Comparison of ENCODE assay signal across 16 mouse cellular contexts in genomic region chr13:100875103-100875502, GRCm38 (mm10). TPM values are rescaled to one million over a fixed set of nuclear protein-coding genes. Genes with fewer than 3 reads are reported as not detected.
DNase-seq lines count a peak whose midpoint lies in the region; ATAC-seq and TF ChIP-seq lines count a peak whose summit lies in the region.
"Had no signal": no experiment of that assay in that cellular context is flagged by ENCODE, and none has a peak within 500 bp of the region (broad histone marks: within the 10 kb centered on the region; RNA-seq: fewer than 3 reads in every experiment).

No protein-coding gene starts in this region.

- no peak for DNase-seq in hindbrain, embryonic 14.5 days (ENCODE audit: low spot score)
- no peak for DNase-seq in hindbrain, postnatal 0 days (ENCODE audit: low spot score)
- peak; percentile 17 for DNase-seq in Muller cell, postnatal 12 days (ENCODE audit: inconsistent ontology term)
- DNase-seq in liver, embryonic 11.5 days (ENCODE audit: low spot score): no peak
- no peak for DNase-seq in layer of hippocampus, postnatal 25 days (ENCODE audit: extremely low spot score in 1 of 2, low spot score in 1 of 2)
- DNase-seq in cerebellum, postnatal 14 days: no peak
- DNase-seq: cerebellum, postnatal 36 days; gastrocnemius, adult 2 months; heart, postnatal 4 days; layer of hippocampus, postnatal 36 days; left cerebral cortex, postnatal 4 days had no signal

- H3K36me3 ChIP-seq in hindbrain, embryonic 14.5 days (replicated peaks; ENCODE audit: control insufficient read depth, insufficient read depth): no peaks in the 10 kb centered on the region
- H3K36me3 ChIP-seq in hindbrain, postnatal 0 days (ENCODE audit: insufficient read depth, low read length): no peaks in the 10 kb centered on the region
- H3K36me3 ChIP-seq in liver, embryonic 11.5 days (ENCODE audit: control insufficient read depth, insufficient read depth, low read length): no peaks in the 10 kb centered on the region
- H3K36me3 ChIP-seq in neural tube, embryonic 14.5 days (ENCODE audit: control insufficient read depth, insufficient read depth, low read length): no peaks in the 10 kb centered on the region
- H3K36me3 ChIP-seq: embryonic facial prominence, embryonic 13.5 days; midbrain, embryonic 10.5 days had no signal

- no peaks in the 10 kb centered on the region for H3K9me3 ChIP-seq in hindbrain, embryonic 14.5 days (ENCODE audit: control insufficient read depth, low read length)
- no peaks in the 10 kb centered on the region for H3K9me3 ChIP-seq in hindbrain, postnatal 0 days (ENCODE audit: low read length)
- H3K9me3 ChIP-seq in liver, embryonic 11.5 days (ENCODE audit: control insufficient read depth, low read length): no peaks in the 10 kb centered on the region
- H3K9me3 ChIP-seq in neural tube, embryonic 14.5 days (ENCODE audit: control insufficient read depth, low read length): no peaks in the 10 kb centered on the region
- H3K9me3 ChIP-seq: embryonic facial prominence, embryonic 13.5 days; midbrain, embryonic 10.5 days had no signal

- H3K27me3 ChIP-seq in hindbrain, embryonic 14.5 days (ENCODE audit: control insufficient read depth, insufficient read depth, low read length): no peaks in the 10 kb centered on the region
- no peaks in the 10 kb centered on the region for H3K27me3 ChIP-seq in hindbrain, postnatal 0 days (ENCODE audit: insufficient read depth, low read length)
- H3K27me3 ChIP-seq in liver, embryonic 11.5 days (replicated peaks; ENCODE audit: control insufficient read depth, insufficient read depth, low read length): no peaks in the 10 kb centered on the region
- no peaks in the 10 kb centered on the region for H3K27me3 ChIP-seq in neural tube, embryonic 14.5 days (ENCODE audit: control insufficient read depth, insufficient read depth, low read length)
- H3K27me3 ChIP-seq: embryonic facial prominence, embryonic 13.5 days had no signal

- 54% methylated on average over 4 of the region's 4 CpGs for WGBS in hindbrain, embryonic 14.5 days
- 58% methylated on average over 4 of the region's 4 CpGs for WGBS in hindbrain, postnatal 0 days
- 30% methylated on average over 4 of the region's 4 CpGs for WGBS in liver, embryonic 11.5 days
- whole genome bisulfite sequencing in neural tube, embryonic 14.5 days: 53% methylated on average over 4 of the region's 4 CpGs

- no peak overlapping the region for H3K9ac ChIP-seq in hindbrain, embryonic 14.5 days
- no peak overlapping the region for H3K9ac ChIP-seq in hindbrain, postnatal 0 days (replicated peaks; ENCODE audit: low read length)
- no peak overlapping the region for H3K9ac ChIP-seq in liver, embryonic 11.5 days (ENCODE audit: low read depth, low read length)
- no peak overlapping the region for H3K9ac ChIP-seq in neural tube, embryonic 14.5 days (replicated peaks; ENCODE audit: low read depth, low read length)
- H3K9ac ChIP-seq: embryonic facial prominence, embryonic 13.5 days had no signal

- no peak for TF ChIP-seq CTCF in hindbrain, postnatal 0 days (IDR thresholded peaks at IDR 0.05; ENCODE audit: low read depth)

- H3K4me1 ChIP-seq in hindbrain, embryonic 14.5 days (replicated peaks; ENCODE audit: control insufficient read depth, insufficient read depth, low read length): peaks cover 21% of the 10 kb centered on the region
- H3K4me1 ChIP-seq in hindbrain, postnatal 0 days (ENCODE audit: insufficient read depth, low read length): no peaks in the 10 kb centered on the region
- 0 out of 2 replicates have a peak, but pooled peaks cover 3% of the 10 kb centered on the region for H3K4me1 ChIP-seq in liver, embryonic 11.5 days (replicated peaks; ENCODE audit: control insufficient read depth, insufficient read depth, low read length)
- H3K4me1 ChIP-seq in neural tube, embryonic 14.5 days (ENCODE audit: control insufficient read depth, insufficient read depth, low read length): 0 out of 2 replicates have a peak, but pooled peaks cover 5% of the 10 kb centered on the region
- H3K4me1 ChIP-seq: midbrain, embryonic 10.5 days had no signal

- no peak overlapping the region for H3K4me2 ChIP-seq in hindbrain, embryonic 14.5 days (replicated peaks)
- no peak overlapping the region for H3K4me2 ChIP-seq in hindbrain, postnatal 0 days (ENCODE audit: low read depth, low read length)
- no peak overlapping the region for H3K4me2 ChIP-seq in liver, embryonic 11.5 days
- H3K4me2 ChIP-seq in neural tube, embryonic 14.5 days (ENCODE audit: low read depth, low read length): no peak overlapping the region
- H3K4me2 ChIP-seq: embryonic facial prominence, embryonic 13.5 days; heart, embryonic 11.5 days had no signal

- H3K27ac ChIP-seq in hindbrain, embryonic 14.5 days: peak overlapping the region; percentile 62
- no peak overlapping the region for H3K27ac ChIP-seq in hindbrain, postnatal 0 days
- H3K27ac ChIP-seq in liver, embryonic 11.5 days (ENCODE audit: low read depth, low read length): no peak overlapping the region
- peak overlapping the region; percentile 58; the same call in 1 of the 2 replicates for H3K27ac ChIP-seq in neural tube, embryonic 14.5 days (ENCODE audit: low read depth, low read length)
- H3K27ac ChIP-seq: embryonic facial prominence, embryonic 13.5 days; gastrocnemius, adult 2 months; midbrain, embryonic 10.5 days had no signal

- no peak overlapping the region for H3K4me3 ChIP-seq in hindbrain, embryonic 14.5 days (replicated peaks; ENCODE audit: low read length)
- no peak overlapping the region for H3K4me3 ChIP-seq in hindbrain, postnatal 0 days (ENCODE audit: low read length)
- no peak overlapping the region for H3K4me3 ChIP-seq in liver, embryonic 11.5 days (ENCODE audit: low read depth, low read length)
- H3K4me3 ChIP-seq in neural tube, embryonic 14.5 days (ENCODE audit: low read depth, low read length): no peak overlapping the region
- H3K4me3 ChIP-seq: embryonic facial prominence, embryonic 13.5 days; gastrocnemius, adult 2 months; midbrain, embryonic 10.5 days had no signal

- ATAC-seq in hindbrain, embryonic 14.5 days (ENCODE audit: low FRiP score): no peak
- ATAC-seq in hindbrain, postnatal 0 days: no peak
- peak; percentile 78 for ATAC-seq in liver, embryonic 11.5 days (replicated peaks; ENCODE audit: low FRiP score)
- ATAC-seq in neural tube, embryonic 14.5 days (ENCODE audit: low read depth): no peak
- ATAC-seq: CD4-positive, CD25-positive, alpha-beta regulatory T cell, adult 4 months had no signal

RNA-seq across cellular contexts. Expression of gene Slc30a5, which starts 41.9 kb away (rescaled TPM):
- 41.8 and 44.5 TPM in 2 replicates for polyA plus RNA-seq in hindbrain, embryonic 14.5 days (2014; fragmentation: Nextera tagmentation; extraction: Ambion mirVana)
- total RNA-seq in hindbrain, postnatal 0 days (2014; rRNA removed): 41.3 and 41.7 TPM in 2 replicates
- 24.4 and 26.3 TPM in 2 replicates for polyA plus RNA-seq in hindbrain, postnatal 0 days (2015; fragmentation: Nextera tagmentation; extraction: Ambion mirVana)
- polyA plus RNA-seq in liver, embryonic 11.5 days (2014; fragmentation: Nextera tagmentation; extraction: Ambion mirVana): 56.2 and 61.6 TPM in 2 replicates
- 40.2 and 45.3 TPM in 2 replicates for polyA plus RNA-seq in neural tube, embryonic 14.5 days (2014; fragmentation: Nextera tagmentation; extraction: Ambion mirVana)
- 10 to 100 TPM; 37.9 to 40.5 TPM for total RNA-seq in layer of hippocampus, postnatal 25 days (2021)

Comparison
In these comparisons a context has a peak if more than half of its experiments do, and no peak if none do; other contexts are left out.
1. H3K27ac ChIP-seq: peak in hindbrain, embryonic 14.5 days (single experiment) and neural tube, embryonic 14.5 days (single experiment); none in hindbrain, postnatal 0 days (single experiment) and liver, embryonic 11.5 days (single experiment).